16 mouse cellular contexts compared by ENCODE assay signal in the genomic region with DNA sequence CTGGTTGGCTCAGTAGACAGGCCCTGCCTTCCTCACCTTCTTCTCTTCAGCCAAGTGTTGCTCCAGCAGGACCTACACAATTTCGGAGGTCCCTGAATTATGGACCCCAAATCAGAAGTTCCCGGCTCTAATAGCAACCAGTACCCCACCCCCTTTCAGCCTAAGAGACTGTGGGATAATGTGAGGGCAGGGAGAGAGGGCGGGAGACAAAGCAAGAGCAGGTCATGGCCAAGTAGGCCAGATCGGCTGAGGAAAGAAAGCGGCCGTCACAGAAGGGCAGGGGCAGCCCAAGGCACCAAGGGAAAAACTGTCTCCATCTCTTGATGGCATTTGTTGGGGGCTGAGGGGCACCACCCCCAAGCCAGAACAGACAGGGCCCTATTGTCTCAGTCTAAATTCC. TPM values are rescaled to one million over a fixed set of nuclear protein-coding genes. Genes with fewer than 3 reads are reported as not detected.
DNase-seq lines count a peak whose midpoint lies in the region; ATAC-seq and TF ChIP-seq lines count a peak whose summit lies in the region.
"Had no signal": no experiment of that assay in that cellular context is flagged by ENCODE, and none has a peak within 500 bp of the region (broad histone marks: within the 10 kb centered on the region; RNA-seq: fewer than 3 reads in every experiment).

A gene (minus strand): TSS at position 101 of the 400 bp plus-strand sequence.

- DNase-seq in forebrain, postnatal 0 days: no peak
- no peak for DNase-seq in kidney, postnatal 10 days
- no peak for DNase-seq in stomach, postnatal 0 days (ENCODE audit: low spot score)
- no peak for DNase-seq in cerebellum, adult 8-10 months
- no peak for DNase-seq in thymus, postnatal 14 days
- DNase-seq: heart, adult 18-20 months; layer of hippocampus, adult 9-11 months; liver; lung, postnatal 36 days had no signal

- no peaks in the 10 kb centered on the region for H3K27me3 ChIP-seq in forebrain, embryonic 12.5 days
- no peaks in the 10 kb centered on the region for H3K27me3 ChIP-seq in forebrain, postnatal 0 days (ENCODE audit: insufficient read depth, low read length)
- H3K27me3 ChIP-seq in kidney, embryonic 16.5 days (ENCODE audit: insufficient read depth, low read length): no peaks in the 10 kb centered on the region
- no peaks in the 10 kb centered on the region for H3K27me3 ChIP-seq in stomach, embryonic 14.5 days (ENCODE audit: control insufficient read depth, insufficient read depth, low read length)
- no peaks in the 10 kb centered on the region for H3K27me3 ChIP-seq in stomach, postnatal 0 days (ENCODE audit: control insufficient read depth, insufficient read depth, low read length)
- H3K27me3 ChIP-seq: intestine, embryonic 15.5 days; stomach, embryonic 15.5 days had no signal

- H3K9me3 ChIP-seq in forebrain, embryonic 12.5 days: no peaks in the 10 kb centered on the region
- no peaks in the 10 kb centered on the region for H3K9me3 ChIP-seq in forebrain, postnatal 0 days (ENCODE audit: low read length)
- H3K9me3 ChIP-seq in kidney, embryonic 16.5 days (ENCODE audit: low read length): no peaks in the 10 kb centered on the region
- no peaks in the 10 kb centered on the region for H3K9me3 ChIP-seq in stomach, embryonic 14.5 days (ENCODE audit: control insufficient read depth, low read depth, low read length)
- H3K9me3 ChIP-seq in stomach, postnatal 0 days (ENCODE audit: control insufficient read depth, low read length): no peaks in the 10 kb centered on the region
- H3K9me3 ChIP-seq: G1E; intestine, embryonic 15.5 days; stomach, embryonic 15.5 days had no signal

- 68% methylated on average over 6 of the region's 6 CpGs for whole genome bisulfite sequencing in forebrain, embryonic 12.5 days
- WGBS in forebrain, postnatal 0 days: 73% methylated on average over 6 of the region's 6 CpGs
- WGBS in kidney, embryonic 16.5 days: 75% methylated on average over 6 of the region's 6 CpGs
- 75% methylated on average over 6 of the region's 6 CpGs for WGBS in stomach, embryonic 14.5 days
- 82% methylated on average over 6 of the region's 6 CpGs for WGBS in stomach, postnatal 0 days

- no peak within 1 kb of the TSS for H3K4me2 ChIP-seq in forebrain, embryonic 12.5 days
- H3K4me2 ChIP-seq in forebrain, postnatal 0 days (ENCODE audit: low read depth): no peak within 1 kb of the TSS
- no peak within 1 kb of the TSS for H3K4me2 ChIP-seq in kidney, embryonic 16.5 days (replicated peaks; ENCODE audit: low read depth, low read length)
- no peak within 1 kb of the TSS for H3K4me2 ChIP-seq in stomach, embryonic 14.5 days (replicated peaks; ENCODE audit: low read depth, low read length)
- no peak within 1 kb of the TSS for H3K4me2 ChIP-seq in stomach, postnatal 0 days (replicated peaks; ENCODE audit: low read depth)
- H3K4me2 ChIP-seq: intestine, embryonic 15.5 days; stomach, embryonic 15.5 days had no signal

- no peak for TF ChIP-seq EP300 in stomach, postnatal 0 days (optimal IDR thresholded peaks at IDR 0.05)

- H3K9ac ChIP-seq in forebrain, embryonic 12.5 days: peak within 1 kb of the TSS; percentile 4; the same call in 1 of the 2 replicates
- H3K9ac ChIP-seq in forebrain, postnatal 0 days: no peak within 1 kb of the TSS
- no peak within 1 kb of the TSS for H3K9ac ChIP-seq in kidney, embryonic 16.5 days (replicated peaks; ENCODE audit: low read length)
- no peak within 1 kb of the TSS for H3K9ac ChIP-seq in stomach, embryonic 14.5 days (replicated peaks; ENCODE audit: low read depth, low read length)
- H3K9ac ChIP-seq in stomach, postnatal 0 days (ENCODE audit: low read length): no peak within 1 kb of the TSS
- H3K9ac ChIP-seq: intestine, embryonic 15.5 days; stomach, embryonic 15.5 days had no signal

- H3K36me3 ChIP-seq in forebrain, embryonic 12.5 days (replicated peaks): peaks cover 67% of the 10 kb centered on the region
- peaks cover 58% of the 10 kb centered on the region for H3K36me3 ChIP-seq in forebrain, postnatal 0 days (ENCODE audit: insufficient read depth)
- H3K36me3 ChIP-seq in kidney, embryonic 16.5 days (ENCODE audit: insufficient read depth, low read length): peaks cover 68% of the 10 kb centered on the region
- H3K36me3 ChIP-seq in stomach, embryonic 14.5 days (ENCODE audit: control insufficient read depth, insufficient read depth, low read length): peaks cover 55% of the 10 kb centered on the region
- H3K36me3 ChIP-seq in stomach, postnatal 0 days (ENCODE audit: control insufficient read depth, insufficient read depth, low read length): peaks cover 31% of the 10 kb centered on the region

- TF ChIP-seq CTCF in forebrain, postnatal 0 days (IDR thresholded peaks at IDR 0.05; ENCODE audit: low read depth): no peak
- no peak for TF ChIP-seq CTCF in stomach, postnatal 0 days (IDR thresholded peaks at IDR 0.05; ENCODE audit: low read depth)

- H3K4me1 ChIP-seq in forebrain, embryonic 12.5 days: no peaks in the 10 kb centered on the region
- no peaks in the 10 kb centered on the region for H3K4me1 ChIP-seq in forebrain, postnatal 0 days (ENCODE audit: insufficient read depth)
- H3K4me1 ChIP-seq in kidney, embryonic 16.5 days (ENCODE audit: insufficient read depth, low read length): no peaks in the 10 kb centered on the region
- no peaks in the 10 kb centered on the region for H3K4me1 ChIP-seq in stomach, embryonic 14.5 days (ENCODE audit: control insufficient read depth, insufficient read depth, low read length)
- H3K4me1 ChIP-seq in stomach, postnatal 0 days (replicated peaks; ENCODE audit: control insufficient read depth, insufficient read depth): no peaks in the 10 kb centered on the region
- H3K4me1 ChIP-seq: stomach, embryonic 15.5 days had no signal

- no peak within 1 kb of the TSS for H3K4me3 ChIP-seq in forebrain, embryonic 12.5 days (replicated peaks)
- H3K4me3 ChIP-seq in forebrain, postnatal 0 days (ENCODE audit: low read depth, low read length): no peak within 1 kb of the TSS
- no peak within 1 kb of the TSS for H3K4me3 ChIP-seq in kidney, embryonic 16.5 days (ENCODE audit: low read length)
- no peak within 1 kb of the TSS for H3K4me3 ChIP-seq in stomach, embryonic 14.5 days (ENCODE audit: low read depth, low read length)
- no peak within 1 kb of the TSS for H3K4me3 ChIP-seq in stomach, postnatal 0 days (ENCODE audit: low read depth, low read length)
- H3K4me3 ChIP-seq: intestine, embryonic 15.5 days; stomach, embryonic 15.5 days had no signal

- no peak for ATAC-seq in forebrain, embryonic 12.5 days (ENCODE audit: low FRiP score)
- no peak for ATAC-seq in forebrain, postnatal 0 days
- ATAC-seq in kidney, embryonic 16.5 days (ENCODE audit: low FRiP score, low TSS enrichment): no peak
- ATAC-seq in stomach, embryonic 14.5 days (ENCODE audit: insufficient number of reproducible peaks, insufficient read depth, low FRiP score, low read depth): no peak
- ATAC-seq in stomach, postnatal 0 days (ENCODE audit: low FRiP score, low TSS enrichment): no peak
- ATAC-seq: activated CD4-positive, CD25-positive, alpha-beta regulatory T cell, adult 4 months; intestine, embryonic 15.5 days had no signal

- H3K27ac ChIP-seq in forebrain, embryonic 12.5 days: 0 out of 2 replicates have a peak within 1 kb of the TSS, but pooled peaks have one; percentile 19
- no peak within 1 kb of the TSS for H3K27ac ChIP-seq in forebrain, postnatal 0 days (ENCODE audit: low read depth, low read length)
- H3K27ac ChIP-seq in kidney, embryonic 16.5 days (ENCODE audit: low read length): peak within 1 kb of the TSS; percentile 67
- H3K27ac ChIP-seq in stomach, embryonic 14.5 days (ENCODE audit: low read length): 0 out of 2 replicates have a peak within 1 kb of the TSS, but pooled peaks have one; percentile 10
- no peak within 1 kb of the TSS for H3K27ac ChIP-seq in stomach, postnatal 0 days (replicated peaks)
- H3K27ac ChIP-seq: intestine, embryonic 15.5 days; stomach, embryonic 15.5 days had no signal

RNA-seq across cellular contexts. Expression of the gene that starts here (rescaled TPM):
- polyA plus RNA-seq in forebrain, embryonic 12.5 days (2016; fragmentation: Nextera tagmentation; extraction: Ambion mirVana): 3.2 and 4.6 TPM in 2 replicates
- total RNA-seq in forebrain, postnatal 0 days (2014; rRNA removed): 2.7 and 3.2 TPM in 2 replicates
- polyA plus RNA-seq in forebrain, postnatal 0 days (2015; fragmentation: Nextera tagmentation; extraction: Ambion mirVana): 3.8 and 4.8 TPM in 2 replicates
- 4.0 and 6.0 TPM in 2 replicates for polyA plus RNA-seq in kidney, embryonic 16.5 days (2015; fragmentation: Nextera tagmentation; extraction: Ambion mirVana)
- 3.8 and 4.2 TPM in 2 replicates for polyA plus RNA-seq in stomach, embryonic 14.5 days (2014; fragmentation: Nextera tagmentation; extraction: Ambion mirVana)
- polyA plus RNA-seq in stomach, postnatal 0 days (2015; fragmentation: Nextera tagmentation; extraction: Ambion mirVana): 4.4 and 4.9 TPM in 2 replicates

Comparison
In these comparisons a context has a peak if more than half of its experiments do, and no peak if none do; other contexts are left out.
1. H3K27ac ChIP-seq: peak in forebrain, embryonic 12.5 days (single experiment), kidney, embryonic 16.5 days (single experiment) and stomach, embryonic 14.5 days (single experiment); none in forebrain, postnatal 0 days (single experiment) and stomach, postnatal 0 days (single experiment).